Mouse (Mus musculus) Patski (cell line): ENCODE results near the gene M1ap. TPM values are rescaled to one million over a fixed set of nuclear protein-coding genes. Genes with fewer than 3 reads are reported as not detected.
A peak's percentile ranks its signal among the peaks of the same experiment; 100 is the strongest.

Source experiments
- ATAC-seq: fragments of 100-300 bp; one replicate; pipeline ENCODE4 v1.8.0; 2021
- CTCF ChIA-PET: fragments of 350-600 bp; sonication (Branson Sonifier 250); formaldehyde crosslinking; loops from one replicate; lab custom pipeline; 2022; ENCODE audit warnings: inconsistent platforms; lab: Charles Lee
- POLR2A ChIA-PET: fragments of 350-600 bp; sonication (Branson Sonifier 250); formaldehyde crosslinking; loops from one replicate; lab custom pipeline; 2022; ENCODE audit warnings: antibody characterized with exemption, inconsistent platforms; lab: Charles Lee
- DNase-seq: peaks from one replicate; pipeline ENCODE4 v3.0.0-alpha.2; 2011; ENCODE audit warnings: low read depth, low spot score
- H3K27me3 ChIP-seq: fragments of 371-371 bp; one replicate; pipeline ENCODE4 v1.5.1; 2021
- CTCF ChIP-seq: fragments of 100-300 bp; IDR thresholded peaks from one replicate; pipeline ENCODE4 v1.5.1; 2021
- in situ Hi-C: fragments of 300-500 bp; cut with MboI; formaldehyde crosslinking; loops from 3 replicates; pipeline ENCODE4 v1.11.1; 2018; ENCODE audit warnings: low pct_unique_long_range_greater_than_20kb, mixed read lengths
- polyA plus RNA-seq: library from polyadenylated mRNA; unstranded; gene quantifications from one replicate; pipeline ENCODE4 v1.2.3, GENCODE M21; 2021

Gene M1ap
- polyA plus RNA-seq, 1 experiment from 2014 or later, result not detected

DNA sequence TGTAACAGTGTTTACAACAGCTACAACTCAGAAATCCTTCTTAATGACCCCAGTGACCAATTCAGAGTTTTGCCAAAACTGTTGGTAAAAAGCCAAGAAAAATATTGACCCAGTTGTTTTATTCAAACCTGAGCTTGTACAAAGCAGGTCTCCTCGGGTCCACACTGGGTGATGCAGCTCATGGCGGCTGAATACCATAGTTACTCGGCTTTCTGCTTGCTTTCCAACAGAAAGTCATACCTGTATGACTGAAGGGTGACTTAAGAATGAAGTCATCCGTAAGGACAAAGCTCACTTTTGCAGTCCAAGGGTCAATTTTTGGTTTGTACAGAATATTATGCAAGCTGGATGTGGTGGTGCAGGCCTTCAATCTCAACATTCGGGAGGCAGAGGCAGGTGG, 19.1 kb upstream of the M1ap start:
- DNase-seq (no peak), ATAC-seq (no peak)
- CTCF ChIA-PET, result interaction anchor here (1.3 to 2.4 kb wide), 2 partner anchors 10 to 125 kb away, joined by 3 to 14 read pairs; no protein-coding TSS in a partner anchor
- POLR2A ChIA-PET, result interaction anchor here (0.9 kb wide), 1 partner anchor 46 kb away, joined by 3 read pairs; no protein-coding TSS in a partner anchor
- no peak for TF ChIP-seq CTCF
- H3K27me3 ChIP-seq, result no peaks in the 10 kb centered on the region
- in situ Hi-C loops, result no loop called here

- ATAC-seq, result no peak
Observed at GRCm38 (mm10) chr6:82934616-82935230, 12.0 kb upstream of the M1ap start.

DNA sequence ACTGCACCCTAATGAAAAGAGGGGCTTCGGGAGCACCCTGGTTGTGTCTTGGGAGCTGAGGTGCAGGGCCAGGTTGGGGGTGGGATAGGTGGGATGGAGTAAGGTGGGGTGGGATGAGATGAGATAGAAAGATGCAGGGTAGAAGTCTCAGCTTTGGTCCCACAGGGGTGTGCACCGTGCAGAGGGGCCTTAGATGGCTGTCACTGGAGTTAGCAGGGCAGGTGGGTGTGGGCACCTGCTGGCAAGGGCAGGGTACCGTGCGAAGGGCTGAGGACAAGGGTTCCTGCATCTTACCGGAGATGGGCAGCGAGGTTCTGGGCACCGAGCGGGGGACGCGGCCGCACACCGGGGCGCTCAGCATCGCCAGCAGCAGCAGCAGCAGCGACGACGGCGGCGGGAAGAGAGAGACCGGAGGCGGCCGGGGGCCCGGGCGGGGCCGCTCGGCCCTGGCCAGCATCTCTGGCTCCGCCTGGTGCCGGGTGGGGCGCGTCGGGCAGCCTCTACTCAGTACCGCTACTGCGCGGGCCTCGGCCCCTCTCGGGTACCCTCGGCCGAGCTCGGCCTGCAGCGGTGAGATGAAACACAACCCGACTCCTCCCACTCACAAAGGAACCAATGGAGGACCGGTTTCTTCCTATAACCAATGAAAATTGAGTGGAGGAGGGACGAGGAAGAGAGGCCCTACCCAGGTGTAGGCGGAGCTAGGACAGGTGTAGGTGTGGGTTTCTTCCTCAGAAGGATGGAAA, 7.4 kb upstream of the M1ap start, which contains the start of gene Sema4f:
Gene Sema4f, minus strand, starts transcription at position 603 of the 746 bp plus-strand sequence.
- ChIA-PET POLR2A (no interaction called here), CTCF (no interaction called here)
- DNase-seq (no peak), ATAC-seq (peak; percentile 74)
- in situ Hi-C loops, result no loop called here
- peaks cover 5% of the 10 kb centered on the region for H3K27me3 ChIP-seq
- no peak for TF ChIP-seq CTCF

More at GRCm38 (mm10) chr6:82934616-82935230, 12.0 kb upstream of the M1ap start:
- ChIA-PET POLR2A (no interaction called here), CTCF (interaction anchor here (1.2 kb wide), 2 partner anchors 9 to 25 kb away, joined by 3 read pairs; no protein-coding TSS in a partner anchor)
- DNase-seq, result peak; percentile 33
- in situ Hi-C loops, result no loop called here
- TF ChIP-seq CTCF, result no peak
- no peaks in the 10 kb centered on the region for H3K27me3 ChIP-seq

- no peak for TF ChIP-seq CTCF
- in situ Hi-C loops, result no loop called here
- ATAC-seq (no peak), DNase-seq (no peak)
- ChIA-PET CTCF (interaction anchor here (0.9 to 1.4 kb wide), 2 partner anchors 11 to 17 kb away, joined by 3 to 5 read pairs; no protein-coding TSS in a partner anchor), POLR2A (no interaction called here)
- peaks cover 5% of the 10 kb centered on the region for H3K27me3 ChIP-seq
Observed at GRCm38 (mm10) chr6:82940765-82941164, 5.9 kb upstream of the M1ap start.

DNA sequence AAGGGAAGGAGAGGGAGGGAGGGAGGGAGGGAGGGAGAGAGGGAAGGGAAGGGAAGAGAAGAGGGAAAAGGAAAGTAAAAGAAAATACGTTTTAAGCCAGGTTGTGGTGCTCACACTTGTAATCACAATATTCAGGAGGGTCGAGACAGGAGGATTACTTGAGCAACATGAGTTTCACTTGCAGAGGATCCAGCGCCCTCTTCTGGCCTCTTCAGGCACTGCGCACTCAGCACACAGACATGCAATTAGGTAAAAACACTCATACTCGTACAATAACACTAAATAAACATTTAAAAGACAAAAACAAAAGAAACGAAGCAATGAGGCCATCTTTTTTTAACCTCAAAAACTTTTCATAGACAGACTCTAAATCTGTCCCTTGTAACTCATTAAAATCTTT, 952 bp upstream of the M1ap start:
- CTCF ChIA-PET, result interaction anchor here (1.2 kb wide), 2 partner anchors 16 to 44 kb away, joined by 3 to 4 read pairs; no protein-coding TSS in a partner anchor
- DNase-seq (no peak), ATAC-seq (no peak)
- in situ Hi-C loops, result no loop called here
- POLR2A ChIA-PET, result no interaction called here
- TF ChIP-seq CTCF, result peak; percentile 67
- peaks cover 18% of the 10 kb centered on the region for H3K27me3 ChIP-seq

DNA sequence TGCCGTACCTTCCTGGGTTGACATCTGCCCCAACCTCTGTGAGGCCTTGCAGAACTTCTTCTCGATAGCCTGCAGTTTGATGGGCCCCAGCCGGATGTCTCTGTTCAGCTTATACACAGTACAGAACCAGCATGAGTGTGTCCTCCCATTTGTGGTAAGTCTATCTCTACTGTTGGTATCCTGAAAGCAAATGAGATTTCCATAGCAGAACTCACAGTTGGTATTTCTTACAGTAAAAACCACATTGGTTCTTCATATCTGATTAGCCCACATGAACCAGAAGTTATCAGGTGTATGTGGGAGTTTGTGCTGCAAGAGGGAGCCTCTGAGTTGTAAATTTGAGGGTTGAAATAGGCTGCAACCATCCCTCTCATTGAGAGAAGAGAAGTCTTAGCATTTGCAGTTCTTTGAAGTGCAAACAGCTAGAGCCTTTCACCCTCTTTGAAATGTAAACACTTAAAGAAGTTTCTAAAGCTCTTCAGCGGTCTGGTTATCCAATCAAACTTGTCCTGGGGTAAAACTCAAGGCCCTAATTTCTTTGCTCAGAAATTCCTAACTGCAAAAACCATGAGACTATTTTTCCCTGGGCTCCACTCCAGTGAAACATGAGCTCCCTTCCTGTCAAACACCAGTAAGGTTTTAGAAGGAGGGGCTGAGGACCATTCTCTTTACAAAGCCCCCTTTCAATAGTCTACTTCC, 10.0 kb downstream of the M1ap start:
- ChIA-PET POLR2A (no interaction called here), CTCF (interaction anchor here (0.9 kb wide), 1 partner anchor 40 kb away, joined by 4 read pairs; no protein-coding TSS in a partner anchor)
- DNase-seq (no peak), ATAC-seq (no peak)
- in situ Hi-C loops, result no loop called here
- TF ChIP-seq CTCF, result no peak
- H3K27me3 ChIP-seq, result peaks cover 38% of the 10 kb centered on the region

- no peak for DNase-seq
- TF ChIP-seq CTCF, result no peak
- peaks cover 44% of the 10 kb centered on the region for H3K27me3 ChIP-seq
- POLR2A ChIA-PET, result interaction anchor here (0.6 to 0.7 kb wide), 2 partner anchors 29 to 974 kb away, joined by 3 read pairs; no protein-coding TSS in a partner anchor
- no peak for ATAC-seq
- CTCF ChIA-PET, result interaction anchor here (1.0 to 1.1 kb wide), 3 partner anchors 15 to 52 kb away, joined by 3 to 4 read pairs (median 3); partner anchors contain the start of gene M1ap
- in situ Hi-C loops, result no loop called here
Observed at GRCm38 (mm10) chr6:82961664-82962063, 15.0 kb downstream of the M1ap start.

DNA sequence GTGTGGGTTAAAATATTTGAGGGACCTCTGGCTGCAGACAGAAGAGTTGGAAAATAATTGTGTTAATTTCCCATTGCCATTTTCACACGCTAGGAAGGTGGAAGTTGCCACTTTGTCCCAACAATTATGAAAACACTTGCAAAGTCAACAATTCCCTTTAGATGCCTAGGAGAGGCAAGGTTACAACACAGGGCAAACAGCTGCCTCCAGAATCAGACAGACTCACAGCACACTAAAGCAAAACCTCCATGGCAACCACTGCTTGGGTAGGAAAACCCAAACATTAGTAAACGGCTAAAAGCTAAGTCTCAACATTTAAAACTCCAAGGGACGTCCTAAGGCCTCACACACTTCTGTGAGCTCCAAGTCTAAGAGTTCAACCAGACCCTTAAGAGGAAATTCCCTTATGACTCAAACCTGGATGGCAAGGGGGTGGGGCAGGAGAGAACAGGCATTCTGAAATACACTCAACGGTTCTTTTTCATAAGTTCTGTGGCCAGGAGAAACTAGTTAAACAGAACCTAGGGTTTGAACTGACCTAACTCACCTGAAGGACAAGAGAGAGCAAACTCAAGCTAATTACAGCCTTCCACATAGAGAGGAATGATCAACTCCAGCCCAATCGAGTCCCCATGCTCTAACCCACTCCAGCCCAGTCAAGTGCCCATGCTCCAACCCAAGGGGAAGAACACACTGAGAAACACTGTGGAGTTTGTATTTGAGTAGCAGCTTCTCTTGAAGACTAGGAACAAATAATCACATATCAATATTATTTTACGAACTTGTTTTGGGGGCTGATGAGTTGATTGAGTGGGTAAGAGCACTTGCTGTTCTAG, 22.8 kb downstream of the M1ap start:
- in situ Hi-C loops, result loop anchor here (5.0 to 10.0 kb wide), 3 partner anchors 57 to 255 kb away; no protein-coding TSS in a partner anchor
- H3K27me3 ChIP-seq, result peaks cover 3% of the 10 kb centered on the region
- TF ChIP-seq CTCF, result no peak
- ChIA-PET CTCF (interaction anchor here (0.8 to 6.8 kb wide), 4 partner anchors 10 to 255 kb away, joined by 3 to 52 read pairs (median 8); no protein-coding TSS in a partner anchor), POLR2A (no interaction called here)
- no peak for ATAC-seq
- DNase-seq, result no peak

- POLR2A ChIA-PET, result no interaction called here
- ATAC-seq, result no peak
- H3K27me3 ChIP-seq, result peaks cover 3% of the 10 kb centered on the region
- TF ChIP-seq CTCF, result peak; percentile 83
- CTCF ChIA-PET, result interaction anchor here (1.0 to 6.8 kb wide), 6 partner anchors 9 to 256 kb away, joined by 3 to 52 read pairs (median 3); no protein-coding TSS in a partner anchor
- in situ Hi-C loops, result loop anchor here (5.0 to 10.0 kb wide), 3 partner anchors 59 to 256 kb away; no protein-coding TSS in a partner anchor
- DNase-seq, result peak; percentile 30
Observed at GRCm38 (mm10) chr6:82971031-82971430, 24.3 kb downstream of the M1ap start.
